Mouse (Mus musculus): ENCODE measurements around the gene Hsf5. TPM values are rescaled to one million over a fixed set of nuclear protein-coding genes. Genes with fewer than 3 reads are reported as not detected.

The Hsf5 gene
- polyA plus RNA-seq, 1 experiment from 2014 or later = 0.42 TPM

- Histone ChIP-seq H3K27me3 (no peaks in the 10 kb centered on the region), H3K9ac (no peak overlapping the region), H3K4me3 (no peak overlapping the region), H3K36me3 (no peaks in the 10 kb centered on the region), H3K4me2 (replicated peaks) (no peak overlapping the region), H3K9me3 (no peaks in the 10 kb centered on the region), H3K4me1 (no peaks in the 10 kb centered on the region), H3K27ac (no peak overlapping the region)
- WGBS = 87% methylated on average over 5 of the region's 5 CpGs
- ATAC-seq (ENCODE audit: low FRiP score, low read depth) = no peak
Measured at GRCm38 (mm10) chr11:87703654-87704053, 86.7 kb downstream of the Hsf5 start.

- Histone ChIP-seq H3K27ac (no peak overlapping the region), H3K9ac (no peak overlapping the region), H3K4me1 (peaks cover 3% of the 10 kb centered on the region; the same call in 1 of the 2 replicates), H3K4me2 (replicated peaks) (no peak overlapping the region), H3K36me3 (no peaks in the 10 kb centered on the region), H3K4me3 (no peak overlapping the region), H3K9me3 (no peaks in the 10 kb centered on the region), H3K27me3 (0 out of 2 replicates have a peak, but pooled peaks cover 4% of the 10 kb centered on the region)
- ATAC-seq (ENCODE audit: low FRiP score, low read depth) = no peak
- 76% methylated on average over 9 of the region's 9 CpGs for WGBS
Measured at GRCm38 (mm10) chr11:87704289-87704688, 87.3 kb downstream of the Hsf5 start.

GRCm38 (mm10) chr11:87707570-87707969 is 90.6 kb downstream of the Hsf5 start:
- no peak overlapping the region for H3K27ac ChIP-seq
- 59% methylated on average over 8 of the region's 8 CpGs for WGBS

GRCm38 (mm10) chr11:87708979-87709378 is 92.0 kb downstream of the Hsf5 start:
- 81% methylated on average over 5 of the region's 5 CpGs for WGBS
- ATAC-seq (ENCODE audit: low FRiP score, low read depth) = no peak
- Histone ChIP-seq H3K4me2 (replicated peaks) (0 out of 2 replicates have a peak overlapping the region, but pooled peaks have one; percentile 70), H3K4me1 (peaks cover 19% of the 10 kb centered on the region), H3K9me3 (no peaks in the 10 kb centered on the region), H3K27ac (no peak overlapping the region), H3K36me3 (no peaks in the 10 kb centered on the region), H3K9ac (0 out of 2 replicates have a peak overlapping the region, but pooled peaks have one; percentile 2), H3K27me3 (0 out of 2 replicates have a peak, but pooled peaks cover 4% of the 10 kb centered on the region), H3K4me3 (no peak overlapping the region)

More at GRCm38 (mm10) chr11:87707570-87707969, 90.6 kb downstream of the Hsf5 start:
- no peak for ATAC-seq (ENCODE audit: low FRiP score, low read depth)
- no peak overlapping the region for H3K4me2 ChIP-seq (replicated peaks)
- no peaks in the 10 kb centered on the region for H3K36me3 ChIP-seq
- H3K9me3 ChIP-seq = no peaks in the 10 kb centered on the region
- peaks cover 19% of the 10 kb centered on the region for H3K4me1 ChIP-seq
- no peak overlapping the region for H3K4me3 ChIP-seq
- no peak overlapping the region for H3K9ac ChIP-seq
- 0 out of 2 replicates have a peak, but pooled peaks cover 4% of the 10 kb centered on the region for H3K27me3 ChIP-seq

Other genes with a start within 250 kb of the Hsf5 start
- 10.0 and 10.2 TPM in 2 replicates for gene Rad51c, start 212.2 kb upstream of the Hsf5 start, polyA plus RNA-seq (2015; fragmentation: Nextera tagmentation; extraction: Ambion mirVana)
- gene Tex14, start 212.1 kb upstream of the Hsf5 start, polyA plus RNA-seq (2015; fragmentation: Nextera tagmentation; extraction: Ambion mirVana) = 0.93 and 1.3 TPM in 2 replicates
- gene Gm11492, start 50.5 kb upstream of the Hsf5 start, polyA plus RNA-seq (2015; fragmentation: Nextera tagmentation; extraction: Ambion mirVana) = not detected in 2 replicates
- 21.2 and 23.3 TPM in 2 replicates for gene Sept4, start 48.3 kb upstream of the Hsf5 start, polyA plus RNA-seq (2015; fragmentation: Nextera tagmentation; extraction: Ambion mirVana)
- gene Mtmr4, start 25.0 kb upstream of the Hsf5 start, polyA plus RNA-seq (2015; fragmentation: Nextera tagmentation; extraction: Ambion mirVana) = 31.1 and 38.9 TPM in 2 replicates
- gene Rnf43, start 45.6 kb downstream of the Hsf5 start, polyA plus RNA-seq (2015; fragmentation: Nextera tagmentation; extraction: Ambion mirVana) = 3.2 and 4.2 TPM in 2 replicates
- 159 and 167 TPM in 2 replicates for gene Supt4a, start 120.4 kb downstream of the Hsf5 start, polyA plus RNA-seq (2015; fragmentation: Nextera tagmentation; extraction: Ambion mirVana)
- gene Tspoap1, start 143.4 kb downstream of the Hsf5 start, polyA plus RNA-seq (2015; fragmentation: Nextera tagmentation; extraction: Ambion mirVana) = 2.3 and 2.7 TPM in 2 replicates
- gene Mpo, start 176.4 kb downstream of the Hsf5 start, polyA plus RNA-seq (2015; fragmentation: Nextera tagmentation; extraction: Ambion mirVana) = 1.0 and 2.1 TPM in 2 replicates
- 0.06 TPM in 2 replicates for gene Lpo, start 211.1 kb downstream of the Hsf5 start, polyA plus RNA-seq (2015; fragmentation: Nextera tagmentation; extraction: Ambion mirVana)
- 19.2 and 21.3 TPM in 2 replicates for gene Mks1, start 236.1 kb downstream of the Hsf5 start, polyA plus RNA-seq (2015; fragmentation: Nextera tagmentation; extraction: Ambion mirVana)

All from limb, embryonic 13.5 days (tissue).